Mouse (Mus musculus) gastrocnemius, postnatal 25 days (tissue): ENCODE results near the gene Uhrf1bp1. TPM values are rescaled to one million over a fixed set of nuclear protein-coding genes. Genes with fewer than 3 reads are reported as not detected.
"Not testable (repeated sequence)": the region's sequence is repeated elsewhere in the genome, so short reads cannot be mapped to it uniquely, and the experiment has no call there.

Source experiments
- DNase-seq: peaks from one replicate; pipeline ENCODE4 v3.0.0; 2022
- long read RNA-seq, 2 experiments: library from polyadenylated mRNA; stranded (forward); transcript quantifications; one replicate each; pipeline ENCODE4 v2.0.0; 2021
- total RNA-seq, 2 experiments: library from RNA; stranded (reverse); gene quantifications; 1 replicate in 1 of 2; 2 replicates in 1 of 2; pipeline ENCODE4 v1.2.3; 2021

The Uhrf1bp1 gene
- 10 to 100 TPM; 21.5 to 24.4 TPM for total RNA-seq
- long read RNA-seq, experiment 1, partial matches to known transcripts: 1 of 5 reads
- long read RNA-seq, experiment 1, other reads (novel, unspliced or antisense): 4 of 5 reads
- long read RNA-seq, experiment 2, partial matches to known transcripts: 4 of 9 reads
- long read RNA-seq, experiment 2, other reads (novel, unspliced or antisense): 5 of 9 reads

- DNase-seq: peak; percentile 83
Observed at GRCm38 (mm10) chr17:27856265-27856797, at the start of gene Uhrf1bp1. Gene Uhrf1bp1, plus strand, starts transcription at chr17:27856441.

DNA sequence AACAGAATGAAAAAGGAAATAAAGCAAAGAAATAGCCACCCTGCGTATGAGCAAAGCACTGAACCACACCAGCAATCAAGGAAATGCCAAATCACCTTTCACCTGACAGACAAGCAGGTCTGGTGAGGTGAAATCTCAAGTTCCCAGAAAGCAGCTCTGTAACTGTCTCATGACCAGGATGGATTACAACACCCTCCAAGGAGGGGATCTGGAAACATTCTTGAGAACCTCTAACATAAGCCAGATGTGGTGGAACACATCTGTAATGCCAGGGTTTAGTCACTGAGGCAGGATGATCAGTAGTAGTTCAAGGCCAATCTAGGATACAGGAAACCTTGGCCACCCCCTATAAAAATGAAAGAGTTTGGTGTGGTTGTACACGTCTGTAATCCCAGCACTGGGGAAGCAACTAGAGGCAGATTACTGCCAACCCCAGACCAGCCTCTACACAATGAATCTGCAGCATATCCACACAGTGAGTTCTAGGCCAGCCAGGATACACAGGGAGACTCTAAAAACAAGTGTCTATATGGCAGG is 48.6 kb upstream of the Uhrf1bp1 start:
- no peak for DNase-seq

DNA sequence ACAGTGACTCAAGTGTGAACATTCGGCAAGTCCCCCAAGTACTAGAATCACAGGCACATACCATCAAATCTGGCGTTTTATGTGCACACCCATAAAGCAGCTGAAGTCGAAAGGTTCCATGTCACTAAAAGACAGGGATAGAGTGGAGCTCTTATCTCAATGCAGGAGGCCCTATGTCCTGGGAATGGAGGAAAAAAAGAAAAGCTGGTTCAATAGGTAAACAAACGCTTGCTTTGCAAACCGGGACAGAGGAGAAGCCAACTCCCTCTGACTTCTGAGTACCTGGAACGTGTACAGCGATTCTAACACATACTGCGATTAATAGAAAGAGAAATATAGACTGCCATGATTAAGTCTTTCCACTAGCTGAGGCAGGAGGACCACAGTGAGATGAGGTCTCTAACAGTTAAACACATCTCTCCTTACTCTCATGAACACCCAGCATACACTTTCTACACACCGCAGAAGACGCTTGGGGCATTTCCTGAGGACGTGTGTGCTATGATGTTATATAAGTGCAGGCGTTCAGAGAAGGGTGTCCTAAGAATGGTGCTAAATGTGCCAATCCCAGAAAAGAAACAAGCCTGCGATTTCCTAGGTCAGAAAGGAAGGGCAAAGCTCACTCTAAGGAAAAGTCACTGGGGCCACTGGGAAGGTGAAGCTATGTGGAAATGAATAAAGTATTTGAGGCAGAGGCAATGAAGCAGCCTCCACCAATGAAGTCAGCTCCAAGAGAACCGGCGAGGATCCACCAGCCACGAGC is 45.5 kb upstream of the Uhrf1bp1 start:
- no peak for DNase-seq

DNA sequence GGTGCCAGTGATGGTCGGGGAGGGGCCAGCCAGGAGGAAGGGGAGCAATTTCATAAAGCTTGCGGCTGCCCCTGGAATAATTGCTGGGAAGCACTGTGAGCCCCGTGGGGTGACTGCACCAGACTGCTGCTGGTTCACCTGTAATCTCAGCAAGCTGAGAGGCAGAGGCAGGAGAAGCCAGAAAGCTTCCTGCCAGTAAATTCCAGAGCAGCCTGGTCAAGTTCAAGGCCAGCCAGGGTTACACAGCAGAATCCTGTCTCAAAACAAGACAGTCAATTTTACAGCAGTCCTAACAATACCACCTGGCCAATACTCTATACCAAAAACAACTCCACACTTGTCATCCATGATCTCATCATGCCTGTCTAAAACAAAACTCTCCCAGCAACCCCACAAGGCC is 44.3 kb upstream of the Uhrf1bp1 start:
- DNase-seq: no peak

GRCm38 (mm10) chr17:27814606-27815005 is 41.6 kb upstream of the Uhrf1bp1 start:
- DNase-seq: no peak

DNA sequence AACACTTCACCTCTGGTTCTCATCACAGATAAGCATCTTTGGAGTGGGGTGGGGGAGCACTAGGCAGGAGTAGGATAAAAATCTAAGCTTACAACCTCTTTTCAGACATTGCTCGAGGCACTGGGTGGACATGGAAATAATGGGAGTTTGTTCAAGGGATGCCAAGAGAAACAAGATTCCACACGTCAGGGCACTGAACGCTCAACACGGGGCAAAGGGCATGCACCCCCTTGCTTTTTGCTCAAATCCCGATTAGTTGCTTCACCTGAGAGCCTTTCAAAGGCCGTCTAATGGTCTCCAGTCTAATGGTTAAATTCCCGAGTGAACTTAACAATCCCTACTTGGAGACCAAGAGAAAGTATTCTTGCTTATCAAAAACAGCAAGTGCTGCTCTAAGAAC is 37.2 kb upstream of the Uhrf1bp1 start:
- DNase-seq: no peak

GRCm38 (mm10) chr17:27819521-27819970 is 36.7 kb upstream of the Uhrf1bp1 start:
- DNase-seq: no peak

DNA sequence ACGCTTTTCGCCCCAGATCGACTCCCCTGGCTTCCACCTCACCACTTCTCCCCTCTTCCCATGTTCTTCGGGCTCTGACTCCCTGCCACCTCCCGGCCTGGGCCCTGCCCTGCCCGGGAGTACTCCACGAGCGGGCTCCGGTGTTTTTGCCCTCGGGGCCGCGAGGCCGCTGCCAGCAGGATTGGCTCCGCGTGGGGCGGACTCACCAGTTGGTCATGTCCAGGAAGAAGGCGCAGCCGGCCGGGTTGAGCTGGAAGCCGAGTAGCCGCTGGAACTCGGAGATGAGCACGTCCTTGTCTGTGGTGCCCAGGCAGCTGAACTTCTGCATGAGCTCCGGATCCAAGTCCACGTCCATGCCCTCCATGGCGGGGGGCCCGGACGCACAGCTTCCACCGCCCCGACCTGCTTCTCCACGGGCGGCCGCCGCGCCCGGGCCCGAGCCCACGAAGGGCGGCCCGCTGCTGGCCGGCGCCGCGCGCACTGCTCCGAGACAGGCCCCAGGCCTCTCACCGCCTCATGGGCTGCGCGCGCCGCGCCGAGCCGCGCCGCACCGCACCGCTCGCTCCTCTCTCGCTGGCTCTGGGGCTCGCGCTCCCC is 36.2 kb upstream of the Uhrf1bp1 start:
- peak; percentile 62 for DNase-seq

DNA sequence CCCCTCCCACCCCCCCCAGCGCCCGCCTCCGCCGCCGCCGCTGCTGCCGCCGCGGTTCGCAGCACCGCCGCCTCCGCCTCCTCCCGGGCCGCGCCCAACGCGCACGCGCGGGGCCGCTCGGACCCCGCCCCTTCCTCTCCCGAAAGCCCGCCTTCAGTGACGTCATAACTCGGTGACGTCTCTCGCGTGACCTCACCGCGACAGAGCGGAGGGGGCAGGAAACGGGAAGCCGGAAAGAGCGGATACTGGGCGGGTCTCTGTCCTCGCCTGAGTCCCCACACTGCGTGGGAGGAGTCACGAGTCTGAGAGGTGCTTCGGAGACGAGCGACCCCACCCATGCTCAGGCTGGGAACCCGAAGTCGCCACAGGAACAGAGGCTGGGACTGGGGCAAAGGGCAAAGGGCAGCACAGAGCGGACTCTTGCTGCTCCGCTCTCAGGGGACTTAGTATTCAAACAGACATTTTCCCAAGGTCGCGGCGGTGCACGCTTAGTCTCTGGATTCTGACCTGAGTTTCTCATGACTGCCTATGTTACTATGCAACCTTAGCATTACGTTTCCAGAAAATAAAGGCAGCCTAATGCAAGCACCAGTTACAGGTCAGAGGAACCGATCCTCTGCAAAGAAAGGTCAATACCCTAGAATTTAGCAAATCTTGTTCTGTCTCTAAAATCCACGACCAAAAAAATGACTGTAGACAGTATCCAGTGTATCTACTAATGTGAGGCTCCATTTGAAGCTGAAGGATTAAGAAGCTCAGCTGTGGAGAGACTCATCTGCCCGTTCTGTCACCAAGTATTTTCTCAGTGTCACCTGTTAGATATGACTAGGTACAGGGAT is 35.5 kb upstream of the Uhrf1bp1 start, which contains the start of gene D17Wsu92e:
Gene D17Wsu92e, minus strand, starts transcription at position 81 of the 839 bp plus-strand sequence.
- peak; percentile 97 for DNase-seq

- no peak for DNase-seq
Observed at GRCm38 (mm10) chr17:27821407-27822338, 34.6 kb upstream of the Uhrf1bp1 start.

- DNase-seq: no peak
Observed at GRCm38 (mm10) chr17:27823142-27823905, 32.9 kb upstream of the Uhrf1bp1 start.

GRCm38 (mm10) chr17:27824941-27825340 is 31.3 kb upstream of the Uhrf1bp1 start:
- DNase-seq: no peak

DNA sequence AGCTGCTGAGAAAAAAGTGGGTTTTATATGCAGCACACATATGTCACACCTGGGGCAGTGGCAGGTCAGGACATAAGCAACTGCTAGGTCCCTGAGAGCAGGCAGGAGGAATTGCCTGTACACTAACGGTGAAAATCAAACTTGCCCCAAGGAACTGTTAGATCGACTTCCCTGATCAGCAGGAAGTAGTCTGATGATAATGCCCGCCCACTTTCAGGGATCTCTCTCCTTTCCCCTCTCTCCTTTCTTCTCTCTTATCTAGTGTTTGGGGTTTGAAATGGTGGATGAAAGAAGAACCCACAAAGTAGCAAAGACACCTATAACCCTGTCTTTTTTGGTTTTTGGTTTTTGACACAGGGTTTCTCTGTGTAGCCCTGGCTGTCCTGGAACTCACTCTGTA is 30.7 kb upstream of the Uhrf1bp1 start:
- DNase-seq: no peak

DNA sequence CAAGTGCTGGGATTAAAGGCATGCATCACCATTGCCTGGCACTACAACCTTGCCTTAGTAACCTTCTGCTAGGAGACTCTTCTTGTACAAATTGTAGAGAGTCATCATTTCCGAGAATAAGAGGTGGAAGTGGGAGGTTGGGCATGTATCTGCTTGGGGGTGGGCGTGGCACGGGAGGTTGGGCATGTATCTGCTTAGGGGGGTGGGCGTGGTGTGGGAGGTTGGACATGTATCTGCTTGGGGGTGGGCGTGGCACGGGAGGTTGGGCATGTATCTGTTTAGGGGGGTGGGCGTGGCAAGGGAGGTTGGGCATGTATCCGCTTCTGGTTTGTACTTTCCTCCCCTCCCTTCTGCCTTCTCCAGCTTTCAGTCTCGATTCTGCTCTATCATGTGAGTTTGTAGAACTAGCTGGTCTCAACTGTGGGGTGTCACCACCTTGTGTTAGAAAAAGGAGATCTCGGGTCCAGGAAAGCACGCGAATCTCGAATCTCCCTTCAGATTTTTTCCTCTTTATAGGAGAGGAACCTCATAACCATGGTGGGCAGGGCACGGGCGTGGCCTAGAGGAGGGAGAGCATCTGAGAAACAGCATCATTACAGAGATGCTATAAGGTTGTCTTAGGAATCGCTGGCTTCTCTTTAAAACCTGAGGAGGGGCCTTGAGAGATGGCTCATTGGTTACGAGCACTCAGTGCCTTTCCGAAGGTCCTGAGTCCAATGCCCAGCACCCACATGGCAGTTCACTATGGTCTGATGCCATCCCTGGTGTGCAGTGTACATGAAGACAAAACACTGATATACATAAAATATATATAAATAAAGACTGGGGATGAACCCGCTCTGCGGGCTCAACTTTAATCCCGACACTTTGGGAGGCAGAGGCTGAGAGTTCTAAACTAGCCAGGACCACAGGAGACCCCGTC is 30.0 kb upstream of the Uhrf1bp1 start:
- peak; percentile 64 for DNase-seq

GRCm38 (mm10) chr17:27826908-27827383 is 29.3 kb upstream of the Uhrf1bp1 start:
- DNase-seq: peak; percentile 23

DNA sequence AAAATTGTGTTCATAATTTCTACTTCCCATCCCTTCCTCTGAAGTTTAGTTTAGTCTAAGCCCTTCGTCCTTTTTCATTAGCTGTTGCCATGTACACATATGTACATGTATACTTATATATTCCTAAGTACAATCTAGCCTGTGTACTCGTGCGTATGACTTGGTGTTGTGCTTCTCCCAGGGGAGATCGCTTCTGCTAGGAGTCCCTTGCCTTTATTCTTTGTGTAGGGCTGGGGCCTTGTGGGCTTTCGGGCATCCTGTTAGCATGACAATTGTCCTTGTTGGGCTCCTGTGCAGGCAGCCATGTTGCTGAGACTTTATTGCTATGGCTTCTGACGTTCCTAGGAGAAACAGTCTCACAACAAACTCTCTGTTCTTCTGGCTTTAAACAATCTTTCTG is 28.7 kb upstream of the Uhrf1bp1 start:
- DNase-seq: no peak

GRCm38 (mm10) chr17:27830411-27830810 is 25.8 kb upstream of the Uhrf1bp1 start:
- DNase-seq: no peak

DNA sequence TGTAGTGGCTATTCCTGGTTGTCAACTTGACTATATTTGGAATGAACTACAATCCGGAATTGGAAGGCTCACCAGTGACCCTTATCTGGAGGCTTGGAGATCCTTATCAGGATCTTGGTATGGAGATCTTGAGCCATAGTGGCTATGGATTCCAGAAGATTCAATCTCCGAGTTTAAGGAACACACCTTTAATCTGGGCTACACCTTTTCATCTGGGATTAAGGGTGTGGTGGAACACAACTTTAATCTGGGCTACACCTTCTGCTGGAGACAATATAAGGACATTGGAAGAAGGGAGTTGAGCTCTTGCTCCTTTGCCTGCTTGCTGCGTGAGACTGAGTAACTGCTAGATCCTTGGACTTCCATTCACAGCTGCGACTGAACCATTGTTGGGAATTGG is 18.4 kb upstream of the Uhrf1bp1 start, which contains the start of gene Snrpc:
Gene Snrpc, plus strand, starts transcription at position 301 of the 400 bp plus-strand sequence.
- not testable (repeated sequence) for DNase-seq
